Mouse (Mus musculus) testis, adult 2 months (tissue): ENCODE data around the gene Hpd. TPM values are rescaled to one million over a fixed set of nuclear protein-coding genes. Genes with fewer than 3 reads are reported as not detected.

Experiments used
- H3K27ac ChIP-seq: fragments of 200-500 bp; 2 replicates; pipeline ENCODE4 v1.5.1; 2012; ENCODE audit warnings: low read depth, low read length; ENCODE audit not compliant: control insufficient read depth, insufficient read depth
- H3K27me3 ChIP-seq: fragments of 200-500 bp; 2 replicates; pipeline ENCODE4 v1.6.1; 2012; ENCODE audit warnings: mild to moderate bottlenecking, low read length, moderate library complexity; ENCODE audit not compliant: control insufficient read depth, insufficient read depth
- H3K36me3 ChIP-seq: fragments of 200-500 bp; 2 replicates; pipeline ENCODE4 v1.6.1; 2012; ENCODE audit warnings: mild to moderate bottlenecking, low read length; ENCODE audit not compliant: control insufficient read depth, insufficient read depth
- H3K4me1 ChIP-seq: fragments of 200-500 bp; 2 replicates; pipeline ENCODE4 v1.6.1; 2012; ENCODE audit warnings: low read length; ENCODE audit not compliant: control insufficient read depth, insufficient read depth
- H3K4me3 ChIP-seq: fragments of 200-500 bp; 2 replicates; pipeline ENCODE4 v1.5.1; 2012; ENCODE audit warnings: low read depth, mild to moderate bottlenecking, low read length, moderate library complexity, mixed read lengths; ENCODE audit not compliant: control insufficient read depth
- CTCF ChIP-seq: fragments of 200-500 bp; IDR thresholded peaks from 2 replicates; pipeline ENCODE4 v1.5.1; 2012; ENCODE audit warnings: low read depth, mild to moderate bottlenecking, inconsistent platforms, low read length, moderate library complexity; ENCODE audit not compliant: control insufficient read depth, insufficient read depth, insufficient replicate concordance
- POLR2A ChIP-seq: fragments of 200-500 bp; IDR thresholded peaks from 2 replicates; pipeline ENCODE4 v1.6.1; 2012; ENCODE audit warnings: low read depth, mild to moderate bottlenecking, inconsistent platforms, low read length, moderate library complexity; ENCODE audit not compliant: control insufficient read depth
- polyA plus RNA-seq: library from polyadenylated mRNA; depleted of rRNA; stranded (reverse); fragments of >200 nt; gene quantifications from 2 replicates; pipeline ENCODE4 v1.2.3, GENCODE M21; 2012

The Hpd gene
- polyA plus RNA-seq, 1 experiment, result 1.7 TPM

DNA sequence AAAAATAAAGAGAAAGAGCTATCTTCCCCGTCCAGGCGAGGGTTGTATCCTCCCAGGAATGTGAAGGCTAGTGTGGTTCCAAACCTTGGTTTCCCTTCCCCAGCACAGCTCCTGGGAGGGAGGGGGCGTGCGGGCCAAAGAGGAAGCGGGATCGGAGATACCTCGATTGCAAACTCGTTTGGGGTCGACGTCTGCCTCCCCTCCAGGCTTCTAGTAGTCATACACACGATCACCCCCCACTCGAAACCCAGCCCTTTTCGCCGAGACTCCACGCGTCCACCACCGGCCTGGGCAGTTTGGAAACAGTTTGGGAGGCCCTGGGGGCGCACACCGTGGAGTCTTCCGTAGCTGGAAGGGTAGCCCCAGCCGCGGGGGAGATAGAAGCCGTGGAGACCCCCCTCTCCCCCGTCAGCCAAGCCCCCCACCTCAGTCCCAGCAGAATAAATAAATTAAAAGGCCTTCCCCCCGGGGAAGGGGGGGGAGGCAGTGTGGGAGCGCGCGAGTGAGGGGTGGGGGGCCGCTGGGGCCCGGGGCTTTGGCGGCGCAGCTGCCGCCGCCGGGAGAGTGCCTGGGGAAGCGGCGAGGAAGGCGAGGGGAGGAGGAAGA, 40.9 kb downstream of the Hpd start:
- H3K4me1 ChIP-seq, result peaks cover 60% of the 10 kb centered on the region
- H3K27ac ChIP-seq, result peak overlapping the region; percentile 94
- TF ChIP-seq CTCF (no peak), POLR2A (no peak; the same call in 1 of the 2 replicates)
- no peaks in the 10 kb centered on the region for H3K27me3 ChIP-seq
- H3K36me3 ChIP-seq, result peaks cover 1% of the 10 kb centered on the region
- H3K4me3 ChIP-seq, result peak overlapping the region; percentile 94

DNA sequence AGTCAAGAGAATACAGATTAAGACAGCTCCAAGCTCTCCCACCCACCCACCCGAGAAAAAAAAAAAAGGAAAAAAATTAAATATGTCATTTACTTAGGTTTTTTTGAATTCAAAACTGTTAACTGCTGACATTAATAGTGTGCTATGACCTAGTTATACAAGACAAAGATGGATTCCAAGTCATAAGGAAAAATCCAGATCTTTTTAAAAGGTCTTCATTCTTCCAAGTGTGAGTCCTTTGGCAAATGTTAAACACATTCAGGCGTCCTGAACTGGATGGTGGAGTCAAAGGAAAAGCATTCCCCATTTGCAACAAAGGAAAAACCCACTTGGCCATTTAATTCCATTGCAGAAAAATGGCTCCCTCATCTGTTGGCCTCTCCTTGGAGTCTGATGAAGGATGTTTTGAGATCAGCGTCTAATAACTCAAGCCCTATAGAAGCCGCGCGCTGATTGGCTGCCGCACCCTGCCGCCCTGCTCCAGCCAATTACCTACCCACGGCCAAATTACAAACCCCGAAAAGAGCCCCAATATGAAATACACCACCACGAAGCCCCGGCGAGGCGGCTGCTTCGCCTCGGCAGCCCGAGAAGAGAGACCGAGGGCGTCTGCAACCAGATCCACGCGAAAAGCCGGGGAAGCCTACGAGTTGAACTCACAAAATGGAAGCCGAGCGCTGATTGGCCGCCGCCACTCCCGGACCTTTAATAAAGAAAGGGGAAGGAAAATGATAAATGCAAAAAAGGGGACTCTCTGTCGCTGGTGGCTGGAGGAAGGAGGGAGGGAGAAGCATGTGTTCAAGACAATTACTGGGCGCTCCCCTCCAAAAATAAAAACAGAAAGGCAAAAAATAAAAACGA, 41.6 kb downstream of the Hpd start:
- H3K27me3 ChIP-seq, result no peaks in the 10 kb centered on the region
- TF ChIP-seq CTCF, result no peak
- peak; percentile 40; the same call in 1 of the 2 replicates for TF ChIP-seq POLR2A
- peak overlapping the region; percentile 94 for H3K27ac ChIP-seq
- peak overlapping the region; percentile 85 for H3K4me3 ChIP-seq
- no peaks in the 10 kb centered on the region; the same call in 1 of the 2 replicates for H3K36me3 ChIP-seq
- H3K4me1 ChIP-seq, result peaks cover 62% of the 10 kb centered on the region

DNA sequence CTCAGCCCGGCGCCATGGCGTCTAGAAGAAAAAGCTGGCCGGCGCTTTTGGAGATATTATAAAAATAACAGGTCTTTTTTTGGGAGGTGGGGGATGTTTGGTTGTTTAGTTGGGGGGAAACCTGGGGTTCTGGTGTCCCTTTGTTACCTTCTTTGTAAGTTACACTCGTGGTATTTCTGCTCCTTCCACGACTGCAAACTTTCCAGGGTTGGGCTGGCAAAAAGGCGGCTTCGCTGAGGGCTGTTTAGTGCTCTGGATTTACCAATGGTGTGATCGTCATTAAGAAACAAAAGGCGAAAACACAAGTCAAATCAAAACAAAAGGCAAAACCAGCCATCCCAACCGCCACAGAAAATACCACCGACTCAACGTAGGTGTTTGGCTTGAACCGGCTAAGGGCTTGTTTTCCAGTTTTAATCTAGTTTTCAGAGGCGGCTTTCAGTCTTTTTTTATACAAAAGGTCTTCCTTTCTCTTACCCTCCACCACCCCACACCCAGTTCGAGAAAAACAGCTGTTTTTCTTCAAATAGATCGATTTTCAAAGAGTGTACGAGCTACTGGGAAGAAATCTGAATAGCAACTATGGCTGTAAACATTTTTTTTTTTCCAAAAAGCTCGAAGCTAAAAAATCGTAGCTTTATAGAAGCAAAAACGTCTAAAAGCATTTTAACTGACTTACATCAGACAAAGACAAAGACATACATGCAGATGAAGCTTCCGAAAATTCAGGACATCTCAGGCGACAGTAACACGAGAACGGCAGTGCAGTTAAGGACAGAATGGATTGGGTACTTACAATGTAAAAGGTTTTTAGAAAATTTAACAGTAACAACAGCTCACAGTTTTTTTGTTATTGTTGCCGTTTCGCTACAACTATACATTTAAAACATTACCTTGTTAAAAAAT, 42.6 kb downstream of the Hpd start:
- H3K4me3 ChIP-seq, result peak overlapping the region; percentile 92
- no peaks in the 10 kb centered on the region; the same call in 1 of the 2 replicates for H3K36me3 ChIP-seq
- H3K4me1 ChIP-seq, result peaks cover 69% of the 10 kb centered on the region
- H3K27me3 ChIP-seq, result no peaks in the 10 kb centered on the region
- TF ChIP-seq CTCF (no peak), POLR2A (no peak)
- peak overlapping the region; percentile 95 for H3K27ac ChIP-seq

DNA sequence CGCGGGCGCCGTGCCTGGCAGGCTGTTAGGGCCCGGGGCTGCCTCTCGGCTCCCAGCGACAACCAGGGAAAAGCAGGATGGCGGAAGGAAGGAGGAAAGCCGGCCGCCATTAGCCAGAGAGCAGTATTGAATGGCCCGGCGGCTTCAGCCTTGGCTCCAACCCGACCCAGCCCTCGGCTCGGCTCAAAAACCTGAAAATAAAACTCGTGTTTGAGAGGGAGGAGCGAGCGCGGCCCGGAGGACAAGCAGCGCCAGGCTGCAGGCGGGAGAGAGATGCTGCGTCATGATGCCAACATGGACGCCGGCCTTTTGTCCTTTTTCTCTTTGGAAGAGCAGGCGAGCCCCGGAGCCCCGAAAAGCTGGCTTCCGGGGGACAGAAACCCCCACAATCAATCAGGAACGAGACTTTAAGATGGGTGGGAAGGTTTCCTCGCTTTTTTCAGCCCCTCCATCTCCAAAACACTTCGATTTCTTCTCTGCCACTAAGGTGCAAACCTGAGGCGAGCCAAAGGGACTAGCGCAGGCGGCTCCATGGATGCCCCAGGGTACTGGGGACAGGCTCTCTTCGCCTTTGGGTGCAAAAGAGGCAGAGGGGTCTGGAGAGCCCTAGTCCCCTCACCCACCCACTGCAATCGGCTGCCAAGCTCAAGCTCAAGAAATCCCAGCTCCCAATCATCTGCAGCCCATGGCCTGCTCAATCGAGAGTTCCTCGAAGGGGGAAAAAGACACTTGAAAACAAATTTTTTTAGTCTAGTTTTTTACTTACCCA, 43.4 kb downstream of the Hpd start:
- Histone ChIP-seq H3K36me3 (no peaks in the 10 kb centered on the region), H3K27me3 (no peaks in the 10 kb centered on the region), H3K4me1 (peaks cover 66% of the 10 kb centered on the region), H3K4me3 (peak overlapping the region; percentile 92), H3K27ac (peak overlapping the region; percentile 95)
- no peak for TF ChIP-seq CTCF
- peak; percentile 54; the same call in 1 of the 2 replicates for TF ChIP-seq POLR2A

DNA sequence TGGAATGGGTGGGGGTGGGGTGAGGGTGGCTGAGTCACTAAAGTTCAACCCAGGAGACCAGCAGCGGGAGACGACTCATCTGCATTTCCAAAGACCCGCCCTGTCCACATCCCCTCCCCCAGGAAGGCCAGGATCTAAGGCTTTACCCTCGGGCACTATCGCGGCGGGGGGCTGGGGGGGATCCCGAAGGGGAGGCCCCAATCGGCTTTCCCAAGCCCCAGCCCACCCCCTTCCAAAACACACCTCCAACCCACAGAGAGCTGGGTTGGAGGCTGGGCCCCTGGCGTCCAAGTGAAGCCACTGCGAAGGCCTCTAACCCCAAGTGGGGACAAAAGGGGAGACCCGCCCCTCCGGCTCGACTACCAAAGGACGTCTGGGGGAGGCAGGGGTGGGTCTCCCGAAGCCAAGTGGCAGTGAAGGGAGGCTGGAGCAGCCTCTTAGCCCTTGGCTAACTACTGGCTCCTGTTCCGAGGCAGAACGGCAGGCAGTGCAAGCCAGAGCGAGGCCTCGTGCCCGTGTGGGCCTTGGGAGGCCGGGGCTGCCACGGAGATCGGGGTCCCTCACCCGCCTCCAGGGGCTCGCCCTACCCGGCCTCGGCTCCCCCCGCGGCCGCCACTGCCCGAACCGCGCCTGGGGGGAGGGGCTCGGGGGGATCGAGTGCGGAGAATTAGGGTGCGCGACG, 44.2 kb downstream of the Hpd start:
- H3K4me3 ChIP-seq, result peak overlapping the region; percentile 92
- TF ChIP-seq POLR2A, result peak; percentile 56; the same call in 1 of the 2 replicates
- TF ChIP-seq CTCF, result no peak
- no peaks in the 10 kb centered on the region for H3K27me3 ChIP-seq
- H3K36me3 ChIP-seq, result no peaks in the 10 kb centered on the region
- peak overlapping the region; percentile 95 for H3K27ac ChIP-seq
- peaks cover 60% of the 10 kb centered on the region for H3K4me1 ChIP-seq

DNA sequence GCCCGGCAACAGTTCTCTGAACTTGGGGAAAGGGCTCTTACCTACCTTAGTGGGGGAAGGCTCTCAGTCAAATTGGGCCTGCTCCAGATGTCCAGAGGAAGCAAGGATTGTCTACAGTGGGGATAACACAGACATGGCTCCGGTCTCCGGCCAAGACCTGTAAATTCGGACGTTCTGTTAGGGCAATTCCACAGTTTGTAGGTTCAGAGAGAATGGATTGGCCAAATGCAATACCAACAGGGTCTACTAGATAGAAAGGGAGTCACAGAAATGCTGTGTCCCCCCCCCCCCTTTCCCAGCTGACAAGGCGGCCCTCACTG, 44.7 kb downstream of the Hpd start:
- no peaks in the 10 kb centered on the region for H3K27me3 ChIP-seq
- H3K36me3 ChIP-seq, result no peaks in the 10 kb centered on the region
- peak overlapping the region; percentile 63 for H3K4me3 ChIP-seq
- peaks cover 57% of the 10 kb centered on the region for H3K4me1 ChIP-seq
- no peak for TF ChIP-seq CTCF
- no peak for TF ChIP-seq POLR2A
- H3K27ac ChIP-seq, result peak overlapping the region; percentile 91
